Mouse (Mus musculus) kidney, adult 2 months (tissue): ENCODE measurements around the gene Fam13c. TPM values are rescaled to one million over a fixed set of nuclear protein-coding genes. Genes with fewer than 3 reads are reported as not detected.

Experiments used
- DNase-seq: peaks from one replicate; pipeline ENCODE4 v3.0.0; 2021
- H3K27ac ChIP-seq: fragments of 200-500 bp; 2 replicates; pipeline ENCODE4 v1.5.1; 2012; ENCODE audit warnings: low read depth, low read length, control low read depth, inconsistent platforms; ENCODE audit not compliant: insufficient read depth
- H3K27me3 ChIP-seq: fragments of 200-500 bp; replicated peaks from 2 replicates; pipeline ENCODE4 v1.6.1; 2012; ENCODE audit warnings: mild to moderate bottlenecking, moderate library complexity, low read length, inconsistent platforms; ENCODE audit not compliant: control insufficient read depth, insufficient read depth
- H3K36me3 ChIP-seq: fragments of 200-500 bp; 2 replicates; pipeline ENCODE4 v1.6.1; 2012; ENCODE audit warnings: mild to moderate bottlenecking, moderate library complexity, low read length, inconsistent platforms; ENCODE audit not compliant: control insufficient read depth, insufficient read depth
- H3K4me1 ChIP-seq: fragments of 200-500 bp; 2 replicates; pipeline ENCODE4 v1.6.1; 2011; ENCODE audit warnings: low read length; ENCODE audit not compliant: control insufficient read depth, insufficient read depth
- H3K4me3 ChIP-seq: fragments of 200-500 bp; 2 replicates; pipeline ENCODE4 v1.5.1; 2011; ENCODE audit warnings: mild to moderate bottlenecking, low read depth, low read length, control low read depth; ENCODE audit not compliant: insufficient read depth
- CTCF ChIP-seq: fragments of 200-500 bp; conservative IDR thresholded peaks from 2 replicates; pipeline ENCODE4 v1.5.1; 2011; ENCODE audit warnings: low read depth, mild to moderate bottlenecking, control low read depth, low read length, moderate library complexity, mixed read lengths; ENCODE audit not compliant: insufficient read depth, insufficient read length
- POLR2A ChIP-seq: fragments of 200-500 bp; IDR thresholded peaks from one replicate; pipeline ENCODE4 v1.6.1; 2011; ENCODE audit warnings: low read depth, low read length, control low read depth
- WGBS: fragments of 180-500 bp; shearing (Covaris S2); methylation state at CpG from one replicate; pipeline ENCODE4 v1.1.7; 2018; 5-methylcytosine and 5-hydroxymethylcytosine counted together
- polyA plus RNA-seq: library from polyadenylated mRNA; depleted of rRNA; stranded (reverse); fragments of >200 nt; gene quantifications from 2 replicates; pipeline ENCODE4 v1.2.3, GENCODE M21; 2012; rRNA removed

Gene Fam13c
- polyA plus RNA-seq, 1 experiment, result 1.5 TPM

DNA sequence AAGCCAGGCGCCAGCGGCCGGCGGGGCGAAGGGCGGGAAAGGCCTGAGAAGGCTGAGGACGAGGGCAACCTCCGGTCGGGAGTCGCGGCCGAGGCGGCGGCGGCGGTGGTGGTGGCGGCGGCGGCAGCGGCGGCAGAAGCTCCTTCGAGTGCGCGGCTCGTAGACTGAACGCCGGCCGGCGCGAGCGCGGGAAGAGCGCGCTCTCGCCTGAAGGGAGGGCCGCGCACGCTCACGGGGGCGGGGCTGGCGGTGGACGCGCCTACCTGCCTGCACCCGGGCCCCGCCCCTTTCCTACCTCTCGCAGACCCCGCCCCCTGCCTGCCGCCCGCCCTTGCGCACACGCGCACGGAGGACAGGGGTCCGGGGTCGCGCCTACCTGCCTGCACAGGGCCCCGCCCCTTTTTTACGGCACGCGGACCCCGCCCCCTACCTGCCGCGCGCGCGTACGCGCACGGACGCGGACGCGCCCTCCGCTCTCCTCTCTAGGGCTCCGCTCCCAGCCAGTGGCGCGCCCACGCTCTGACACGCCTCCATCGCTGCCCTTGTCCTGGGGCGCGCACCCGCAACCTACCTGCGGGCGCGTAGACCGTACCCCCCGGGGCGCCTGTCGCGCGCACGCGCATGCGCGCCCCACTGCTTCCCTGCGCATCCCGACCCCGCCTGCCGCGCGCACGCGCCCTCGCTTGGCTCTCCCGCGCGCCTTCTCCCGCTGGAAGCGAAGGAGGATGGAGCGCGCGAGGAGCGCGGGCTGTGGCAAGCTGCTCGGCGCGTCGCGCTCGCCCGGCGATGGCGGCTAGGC is 159.0 kb downstream of the Fam13c start:
- Histone ChIP-seq H3K36me3 (no peaks in the 10 kb centered on the region), H3K27ac (peak overlapping the region; percentile 46; the same call in 1 of the 2 replicates), H3K4me1 (peaks cover 6% of the 10 kb centered on the region; the same call in 1 of the 2 replicates), H3K27me3 (no peaks in the 10 kb centered on the region), H3K4me3 (peak overlapping the region; percentile 86)
- WGBS, result under 1% methylated on average over 109 of the region's 124 CpGs
- no peak for TF ChIP-seq POLR2A
- TF ChIP-seq CTCF, result no peak
- DNase-seq, result peak; percentile 97

DNA sequence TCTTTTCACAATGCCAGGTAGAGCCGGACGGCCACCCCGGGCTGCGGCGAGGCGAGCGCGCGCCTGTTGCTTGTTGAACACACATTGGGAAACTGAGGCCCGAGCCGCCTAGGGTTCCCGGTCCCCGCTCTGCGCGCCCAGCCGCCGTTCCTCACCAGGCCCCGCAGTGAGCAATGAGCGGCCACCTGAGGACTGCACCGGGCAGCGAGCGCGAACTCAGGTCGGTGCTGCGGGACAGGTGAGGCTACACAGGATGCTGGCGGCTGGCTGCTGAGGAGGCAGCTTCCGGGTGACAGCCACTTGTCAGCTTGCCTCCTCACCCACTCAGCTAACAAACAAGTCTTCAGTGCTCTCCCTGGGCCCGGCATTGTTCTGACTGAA is 159.6 kb downstream of the Fam13c start:
- Histone ChIP-seq H3K27ac (0 out of 2 replicates have a peak overlapping the region, but pooled peaks have one; percentile 1), H3K4me3 (peak overlapping the region; percentile 86), H3K36me3 (no peaks in the 10 kb centered on the region), H3K27me3 (no peaks in the 10 kb centered on the region), H3K4me1 (peaks cover 6% of the 10 kb centered on the region; the same call in 1 of the 2 replicates)
- TF ChIP-seq CTCF (no peak), POLR2A (no peak)
- DNase-seq, result no peak
- WGBS, result 1% methylated on average over 28 of the region's 28 CpGs

Other genes with a start within 250 kb of the Fam13c start
- 1.0 and 2.5 TPM in 2 replicates for gene Mrln, start 235.8 kb upstream of the Fam13c start, polyA plus RNA-seq
- gene Slc16a9, start 195.4 kb upstream of the Fam13c start, polyA plus RNA-seq, result 68.9 and 77.1 TPM in 2 replicates
- 71.8 and 75.4 TPM in 2 replicates for gene Phyhipl, start 215.5 kb downstream of the Fam13c start, polyA plus RNA-seq